Mouse (Mus musculus) gastrocnemius, adult 8-10 months (tissue): ENCODE results near the gene Smarcb1. TPM values are rescaled to one million over a fixed set of nuclear protein-coding genes. Genes with fewer than 3 reads are reported as not detected.

Source experiments
- DNase-seq, 2 experiments: peaks; one replicate each; pipeline ENCODE4 v3.0.0; 2022; ENCODE audit warnings: low spot score in 2 of 2
- total RNA-seq, 4 experiments: library from RNA; stranded (reverse); gene quantifications; 2 replicates each; pipeline ENCODE4 v1.2.4; 2022

Smarcb1 gene
- total RNA-seq, 4 experiments from 2014 or later = 11.0 to 16.7 (median 11.5) TPM

DNA sequence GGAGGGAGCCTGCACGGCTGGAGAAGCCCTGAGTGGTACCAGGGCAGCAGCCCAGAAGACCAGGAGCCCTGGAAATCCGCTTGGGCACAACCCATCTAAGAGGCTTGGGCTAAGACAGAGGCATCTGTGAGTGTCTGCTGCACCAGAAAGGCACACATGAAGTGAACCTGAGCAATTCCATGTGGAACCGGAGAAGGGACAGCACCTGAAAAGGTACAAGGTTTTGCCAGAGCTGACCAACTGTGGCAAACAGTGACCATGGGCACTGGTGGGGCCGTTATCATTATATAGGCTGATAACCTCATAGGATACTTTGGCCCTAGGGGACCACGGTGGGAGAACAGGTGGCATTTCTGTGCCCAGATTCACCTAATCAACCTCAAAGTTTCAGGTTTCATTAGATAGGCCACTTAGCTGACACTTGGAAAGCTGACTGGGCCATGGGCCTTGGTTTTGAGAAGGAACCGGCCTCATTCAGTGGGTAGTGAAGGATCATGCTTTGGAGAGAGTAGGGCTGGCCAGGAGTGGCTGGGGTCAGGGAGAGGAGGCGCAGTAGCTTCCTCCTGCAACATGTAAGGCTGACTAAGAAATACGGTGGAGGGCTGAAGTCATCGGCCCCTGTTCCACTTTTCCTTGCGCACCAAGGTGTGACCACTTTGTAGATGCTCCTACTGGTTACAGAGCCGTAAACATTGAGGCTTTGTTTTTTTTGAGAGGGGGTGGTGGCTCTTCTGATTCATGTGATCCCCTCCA, 65.1 kb downstream of the Smarcb1 start:
- no peak for DNase-seq

- DNase-seq = no peak
Observed at GRCm38 (mm10) chr10:75855416-75855981, 65.9 kb downstream of the Smarcb1 start.

DNA sequence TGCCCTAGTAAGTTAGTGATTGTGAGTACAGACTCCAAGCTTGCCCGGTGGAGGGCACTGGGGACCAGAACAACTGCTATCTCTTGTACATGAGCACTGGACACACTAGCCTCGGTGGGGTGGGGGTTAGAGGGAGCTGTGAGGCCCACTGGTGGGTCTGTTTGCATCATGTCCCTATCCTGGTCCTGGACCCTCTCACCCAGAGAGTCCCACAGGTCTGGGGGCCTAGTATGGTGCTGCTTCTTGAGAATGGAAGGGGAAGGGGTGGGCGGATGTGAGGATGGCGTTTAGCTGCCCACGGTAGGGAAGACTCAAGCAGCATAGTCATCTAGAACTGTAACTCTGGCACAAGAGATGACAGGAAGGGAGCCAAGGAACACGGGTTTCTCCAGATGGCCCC, 66.6 kb downstream of the Smarcb1 start:
- DNase-seq = no peak

DNA sequence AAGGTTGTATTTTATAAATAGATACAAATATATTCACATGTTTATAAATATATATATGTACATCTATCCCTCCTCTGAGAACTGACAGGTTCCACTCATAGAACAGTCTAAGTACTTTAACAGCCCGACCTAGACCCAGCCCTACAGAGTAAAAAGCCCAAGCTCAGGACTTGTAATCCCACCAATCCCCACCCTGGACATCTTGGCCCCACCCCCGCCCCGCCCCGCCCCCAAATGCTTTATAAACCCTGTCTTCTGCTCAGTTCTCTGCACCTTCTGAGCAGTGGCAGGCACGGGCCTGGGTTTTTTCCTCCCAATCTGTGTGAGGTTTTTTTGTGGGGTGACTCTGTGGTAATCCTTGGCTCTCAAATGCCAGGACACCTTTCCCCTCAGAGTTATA, 67.3 kb downstream of the Smarcb1 start:
- DNase-seq = no peak

DNA sequence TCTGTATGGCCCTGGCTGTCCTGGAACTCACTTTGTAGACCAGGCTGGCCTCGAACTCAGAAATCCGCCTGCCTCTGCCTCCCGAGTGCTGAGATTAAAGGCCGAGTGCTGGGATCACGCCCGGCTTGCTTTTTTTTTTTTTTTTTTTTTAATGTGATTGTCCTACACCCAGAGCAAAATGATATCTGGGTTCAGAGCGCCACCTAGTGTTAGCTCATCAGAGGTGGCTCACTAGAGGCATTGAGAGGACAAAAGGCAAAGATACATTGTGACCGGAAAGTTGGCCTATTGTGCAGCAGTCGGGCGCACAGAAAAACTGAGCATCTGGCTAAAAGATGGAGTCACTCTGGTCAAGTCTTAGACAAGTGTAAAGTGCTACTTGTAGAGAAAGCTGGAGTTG, 68.0 kb downstream of the Smarcb1 start:
- peak; percentile 69 to 70 for DNase-seq

- DNase-seq = no peak
Observed at GRCm38 (mm10) chr10:75852539-75853125, 68.8 kb downstream of the Smarcb1 start.

DNA sequence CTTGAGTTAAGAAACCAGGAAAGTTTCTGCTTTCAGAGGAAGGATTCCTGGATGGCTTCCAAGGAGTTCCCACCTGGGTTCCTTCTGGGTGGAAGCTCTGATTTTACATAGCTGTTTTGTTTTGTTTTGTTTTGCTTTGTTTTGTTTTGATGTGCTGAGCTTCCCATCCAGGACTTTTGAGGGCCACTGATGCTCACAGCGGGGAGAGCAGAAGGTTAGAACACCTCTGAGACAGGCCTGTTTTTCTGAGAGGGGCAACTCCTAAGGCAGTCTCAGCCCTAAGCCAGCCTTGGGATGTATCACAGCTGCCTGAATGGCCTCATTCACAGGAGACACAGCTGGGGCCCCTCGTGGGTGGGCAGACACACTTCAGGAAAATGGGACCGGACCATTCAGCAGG, 69.7 kb downstream of the Smarcb1 start:
- no peak for DNase-seq

- no peak for DNase-seq
Observed at GRCm38 (mm10) chr10:75851076-75851475, 70.3 kb downstream of the Smarcb1 start.

DNA sequence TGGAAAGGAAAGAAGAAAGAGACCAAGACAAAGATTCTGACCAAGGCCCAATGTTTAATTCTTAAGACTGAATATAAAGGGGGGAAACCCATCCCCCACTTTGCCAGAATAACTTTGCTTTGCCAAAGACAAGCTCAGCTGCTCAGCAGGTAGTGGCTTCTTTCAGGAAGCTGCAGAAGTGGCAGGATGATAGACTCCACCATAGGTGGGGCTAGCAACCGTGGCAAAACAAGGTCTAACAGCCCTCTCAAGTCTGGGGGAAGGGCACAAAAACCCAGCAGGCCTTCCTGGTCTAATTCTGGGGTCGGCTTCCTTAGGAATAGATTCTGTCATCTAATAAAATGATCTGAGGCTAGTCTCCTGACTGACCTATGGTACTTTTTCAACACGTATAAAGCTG, 73.0 kb downstream of the Smarcb1 start:
- no peak for DNase-seq

Other genes starting within 250 kb of the Smarcb1 start
- 1 to 10 TPM; 6.6 to 9.3 (median 7.4) TPM for gene Cabin1, start 157.3 kb downstream of the Smarcb1 start, total RNA-seq
- 10 to 100 TPM; 23.6 to 32.6 (median 29.5) TPM for gene Ddt, start 148.2 kb downstream of the Smarcb1 start, total RNA-seq
- not detected for gene Gm20441, start 140.7 kb downstream of the Smarcb1 start, total RNA-seq
- 1 to 10 TPM; 2.6 to 4.8 (median 3.1) TPM for gene Gstt3, start 140.2 kb downstream of the Smarcb1 start, total RNA-seq
- gene Gstt1, start 123.0 kb downstream of the Smarcb1 start, total RNA-seq = 1 to 10 TPM; 4.6 to 8.3 (median 4.8) TPM
- gene Gstt4, start 99.1 kb downstream of the Smarcb1 start, total RNA-seq = not detected
- gene Gstt2, start 84.2 kb downstream of the Smarcb1 start, total RNA-seq = 1 to 10 TPM; 2.7 to 6.5 (median 3.8) TPM
- gene Mif, start 61.4 kb downstream of the Smarcb1 start, total RNA-seq = 100 to 1,000 TPM; 144 to 161 (median 157) TPM
- gene Derl3, start 28.2 kb downstream of the Smarcb1 start, total RNA-seq = 1 to 10 TPM in 1 of 4 experiments, not detected in 3; 1.1 TPM
- 1,000 to 10,000 TPM; 1,130 to 1,571 (median 1,273) TPM for gene Chchd10, start 11.5 kb upstream of the Smarcb1 start, total RNA-seq
- 1 to 10 TPM in 3 of 4 experiments, under 1 TPM in 1; 0.77 to 2.3 (median 1.4) TPM for gene Mmp11, start 14.9 kb upstream of the Smarcb1 start, total RNA-seq
- gene Gm867, start 19.1 kb upstream of the Smarcb1 start, total RNA-seq = not detected
- not detected for gene Vpreb3, start 21.4 kb upstream of the Smarcb1 start, total RNA-seq
- gene Gm5134, start 32.9 kb upstream of the Smarcb1 start, total RNA-seq = not detected
- gene Zfp280b, start 111.0 kb upstream of the Smarcb1 start, total RNA-seq = 10 to 100 TPM in 1 of 4 experiments, 1 to 10 TPM in 3; 7.9 to 11.0 (median 9.2) TPM
- gene Slc5a4b, start 189.3 kb upstream of the Smarcb1 start, total RNA-seq = not detected
- not detected for gene Slc5a4a, start 225.8 kb upstream of the Smarcb1 start, total RNA-seq